Mouse (Mus musculus) brain, embryonic 14.5 days (tissue): ENCODE measurements at regions not wholly inside any gene's neighbourhood (a gene's known extent, or its start where the extent isn't known, plus 50 kb on each side); places are given as distances from the start of the nearest gene placed in this dataset.

Experiments
- CTCF ChIP-seq: fragments of 200-500 bp; IDR thresholded peaks from 2 replicates; pipeline ENCODE4 v1.5.1; 2012; ENCODE audit warnings: inconsistent platforms, mild to moderate bottlenecking, moderate library complexity, borderline replicate concordance; ENCODE audit not compliant: insufficient read depth, insufficient read length; ENCODE audit errors: extremely low read depth
- POLR2A ChIP-seq: fragments of 200-500 bp; IDR thresholded peaks from 2 replicates; pipeline ENCODE4 v1.6.1; 2012; ENCODE audit warnings: mild to moderate bottlenecking, inconsistent platforms, borderline replicate concordance; ENCODE audit not compliant: poor library complexity, insufficient read depth, insufficient read length, severe bottlenecking; ENCODE audit errors: extremely low read depth

DNA sequence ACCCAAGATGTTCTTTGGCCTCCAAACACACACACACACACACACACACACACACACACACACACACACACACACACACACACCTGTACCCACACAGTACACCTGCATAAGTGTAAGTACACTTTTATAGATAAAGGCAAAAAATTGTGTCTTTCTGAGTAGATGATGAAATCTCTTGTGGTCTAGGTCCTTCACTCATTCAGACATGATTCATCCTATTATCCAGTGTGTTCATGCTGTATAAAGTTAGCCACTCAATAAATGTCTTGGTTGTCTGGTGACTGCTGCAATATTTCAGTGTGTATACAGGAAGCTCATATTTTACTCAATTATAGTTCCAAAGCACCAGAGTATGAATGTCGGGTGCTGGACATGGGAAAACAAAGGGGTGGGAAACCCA lies 131.5 kb upstream of the Gm21897 start:
- TF ChIP-seq CTCF (no peak), POLR2A (no peak)
